Mouse (Mus musculus) lung, postnatal 0 days (tissue): Measurements from ENCODE around the gene Rif1.

Source experiments
- CTCF ChIP-seq: IDR thresholded peaks from 2 replicates; pipeline ENCODE4 v1.5.1; 2016; ENCODE audit warnings: antibody characterized with exemption, mild to moderate bottlenecking
- EP300 ChIP-seq: IDR thresholded peaks from 2 replicates; pipeline ENCODE4 v1.6.1; 2016; ENCODE audit warnings: antibody characterized with exemption, mild to moderate bottlenecking, control low read depth

DNA sequence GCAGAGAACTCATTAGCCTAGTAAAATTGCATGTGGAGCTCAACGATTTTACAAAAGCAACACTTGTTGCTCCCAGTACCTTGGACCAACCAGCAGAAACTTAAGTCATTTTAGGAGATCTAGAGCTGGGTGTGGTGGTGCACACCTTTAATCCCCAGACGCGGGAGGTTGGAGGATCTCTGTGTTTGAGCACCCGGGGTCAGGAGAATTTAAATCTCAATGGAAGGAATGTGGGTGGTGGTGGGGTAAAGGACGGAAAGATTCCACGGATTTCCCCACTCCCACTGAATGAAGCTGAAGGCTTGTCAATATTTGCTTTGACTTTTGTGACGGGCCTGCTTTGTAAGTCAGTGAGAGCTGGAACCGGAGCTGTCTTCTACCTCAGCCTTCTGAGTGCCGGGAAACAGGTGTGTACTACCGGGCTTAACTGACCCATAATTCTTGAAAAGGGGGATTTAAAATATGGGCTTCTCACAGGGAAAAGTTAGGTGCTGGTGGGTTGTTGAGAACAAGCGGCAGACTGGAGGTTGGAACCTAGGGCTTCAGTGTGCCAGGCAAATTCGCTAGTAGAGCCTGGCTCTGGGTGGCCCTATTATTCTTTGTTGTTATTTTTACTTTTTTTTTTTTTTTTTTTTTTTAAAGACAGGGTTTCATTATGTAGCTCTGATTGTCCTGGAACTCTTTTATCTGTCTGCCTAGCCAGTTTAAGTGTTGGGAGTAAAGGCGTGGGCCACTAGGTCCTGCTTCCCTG lies 1.2 kb upstream of the Rif1 start:
- TF ChIP-seq CTCF (no peak), EP300 (no peak)
